Mouse (Mus musculus): ENCODE results near the gene Cyfip1.

GRCm38 (mm10) chr7:55874703-55875102 is 33.2 kb downstream of the Cyfip1 start:
- TF ChIP-seq CTCF (IDR thresholded peaks at IDR 0.05) (no peak), POLR2A (IDR thresholded peaks at IDR 0.05; ENCODE audit: insufficient read depth, low read depth, low read length) (no peak)

Data from heart, adult 2 months (tissue).